Mouse (Mus musculus): ENCODE measurements around the gene Scd4.

Gene Scd4

GRCm38 (mm10) chr19:44377629-44378375 lies 44.9 kb downstream of the Scd4 start:
- peak; percentile 82 to 83 for DNase-seq (ENCODE audit: low spot score in 2 of 2)

GRCm38 (mm10) chr19:44379090-44379489 lies 46.2 kb downstream of the Scd4 start:
- peak in 1 of 2 experiments; percentile 41 for DNase-seq (ENCODE audit: low spot score in 2 of 2)

GRCm38 (mm10) chr19:44380065-44380464 lies 47.2 kb downstream of the Scd4 start:
- DNase-seq (ENCODE audit: low spot score in 2 of 2), result no peak

GRCm38 (mm10) chr19:44382682-44383321 lies 49.9 kb downstream of the Scd4 start:
- DNase-seq (ENCODE audit: low spot score in 2 of 2), result peak; percentile 79 to 81

- DNase-seq (ENCODE audit: low spot score in 2 of 2), result peak; percentile 45 to 47
These were observed 53.1 kb downstream of the Scd4 start for GRCm38 (mm10) chr19:44385887-44386498.

- DNase-seq (ENCODE audit: low spot score in 2 of 2), result no peak
These were observed 54.3 kb downstream of the Scd4 start for GRCm38 (mm10) chr19:44387089-44387671.

- no peak for DNase-seq (ENCODE audit: low spot score in 2 of 2)
These were observed 55.0 kb downstream of the Scd4 start for GRCm38 (mm10) chr19:44387746-44388474.

- peak; percentile 99 for DNase-seq (ENCODE audit: low spot score in 2 of 2)
These were observed 55.9 kb downstream of the Scd4 start for GRCm38 (mm10) chr19:44388475-44389428.

GRCm38 (mm10) chr19:44389507-44389906 lies 56.6 kb downstream of the Scd4 start:
- DNase-seq (ENCODE audit: low spot score in 2 of 2), result peak; percentile 78 to 80

- DNase-seq (ENCODE audit: low spot score in 2 of 2), result no peak
These were observed 59.0 kb downstream of the Scd4 start for GRCm38 (mm10) chr19:44391856-44392255.

GRCm38 (mm10) chr19:44392339-44393009 lies 59.6 kb downstream of the Scd4 start:
- no peak for DNase-seq (ENCODE audit: low spot score in 2 of 2)

- peak in 1 of 2 experiments; percentile 32 for DNase-seq (ENCODE audit: low spot score in 2 of 2)
These were observed 61.1 kb downstream of the Scd4 start for GRCm38 (mm10) chr19:44393962-44394422.

GRCm38 (mm10) chr19:44394972-44395371 lies 62.1 kb downstream of the Scd4 start:
- DNase-seq (ENCODE audit: low spot score in 2 of 2), result no peak
